29 mouse cellular contexts compared by ENCODE assay signal in the genomic region with DNA sequence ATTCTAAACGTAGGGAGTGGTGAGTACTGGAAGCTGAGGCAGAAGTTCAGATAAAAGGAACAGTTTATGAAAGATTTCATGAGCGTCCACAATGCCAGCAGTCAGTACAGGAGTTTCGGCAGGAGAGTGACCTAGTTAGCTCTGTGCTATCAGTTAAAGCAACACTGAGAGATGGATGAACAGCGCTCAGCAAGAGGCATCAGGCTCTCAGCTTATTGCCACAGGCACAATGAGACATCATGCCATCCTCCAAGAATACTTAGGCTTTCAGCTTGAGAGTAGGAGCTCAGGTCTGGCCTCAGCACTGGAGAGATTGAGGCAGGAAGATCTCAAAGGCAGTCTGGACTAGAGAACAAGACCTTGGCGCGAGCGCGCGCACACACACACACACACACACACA.
DNase-seq lines count a peak whose midpoint lies in the region; ATAC-seq and TF ChIP-seq lines count a peak whose summit lies in the region.
"Had no signal": no experiment of that assay in that cellular context is flagged by ENCODE, and none has a peak within 500 bp of the region (broad histone marks: within the 10 kb centered on the region; RNA-seq: fewer than 3 reads in every experiment).

No protein-coding gene starts in this region.

- no peaks in the 10 kb centered on the region for H3K27me3 ChIP-seq in neural tube, embryonic 11.5 days (ENCODE audit: control insufficient read depth, insufficient read depth, low read length)
- no peaks in the 10 kb centered on the region for H3K27me3 ChIP-seq in neural tube, embryonic 15.5 days (replicated peaks)
- H3K27me3 ChIP-seq: embryonic facial prominence, embryonic 15.5 days; forebrain, embryonic 12.5 days; hindbrain, embryonic 12.5 days; intestine, embryonic 15.5 days; limb, embryonic 15.5 days; liver, embryonic 13.5 days had no signal

- H3K27ac ChIP-seq in neural tube, embryonic 11.5 days (ENCODE audit: low read depth, low read length): 0 out of 2 replicates have a peak overlapping the region, but pooled peaks have one; percentile 9
- no peak overlapping the region for H3K27ac ChIP-seq in neural tube, embryonic 15.5 days (replicated peaks)
- peak overlapping the region; percentile 56; the same call in 1 of the 2 replicates for H3K27ac ChIP-seq in ES-E14 (ENCODE audit: insufficient read depth, low read depth, low read length, poor library complexity, severe bottlenecking)
- H3K27ac ChIP-seq: embryonic facial prominence, embryonic 10.5 days; embryonic facial prominence, embryonic 15.5 days; forebrain, embryonic 12.5 days; heart, embryonic 10.5 days; hindbrain, embryonic 12.5 days; hindbrain, postnatal 0 days; intestine, embryonic 15.5 days; layer of hippocampus, adult 2 months; limb, embryonic 15.5 days; liver, embryonic 13.5 days; macrophage had no signal

- in situ Hi-C loops in ES-E14 (cut with MboI; ENCODE audit: low sequenced_read_pairs in 2 of 2, unreplicated experiment in 2 of 2): loop anchor here in 1 of 2 experiments (10.0 kb wide), 1 partner anchor 165 kb away; no protein-coding TSS in a partner anchor

- no peaks in the 10 kb centered on the region for H3K9me3 ChIP-seq in neural tube, embryonic 11.5 days (ENCODE audit: control insufficient read depth, low read length)
- H3K9me3 ChIP-seq in neural tube, embryonic 15.5 days (replicated peaks): no peaks in the 10 kb centered on the region
- H3K9me3 ChIP-seq in ES-E14 (ENCODE audit: control insufficient read depth, insufficient read depth, low read depth, low read length): no peaks in the 10 kb centered on the region
- H3K9me3 ChIP-seq: embryonic facial prominence, embryonic 10.5 days; embryonic facial prominence, embryonic 15.5 days; forebrain, embryonic 12.5 days; heart, embryonic 10.5 days; hindbrain, embryonic 12.5 days; intestine, embryonic 15.5 days; limb, embryonic 15.5 days; liver, embryonic 13.5 days had no signal

- H3K4me1 ChIP-seq in neural tube, embryonic 11.5 days (ENCODE audit: control insufficient read depth, insufficient read depth, low read length): peaks cover 16% of the 10 kb centered on the region
- peaks cover 14% of the 10 kb centered on the region for H3K4me1 ChIP-seq in neural tube, embryonic 15.5 days
- peaks cover 9 to 24% of the 10 kb centered on the region in 2 experiments; a peak in 3 of 4 replicates for H3K4me1 ChIP-seq in ES-E14 (ENCODE audit: control insufficient read depth in 2 of 2, insufficient read depth in 2 of 2, low read length in 2 of 2, poor library complexity in 1 of 2)
- H3K4me1 ChIP-seq: embryonic facial prominence, embryonic 15.5 days had no signal

- H3K4me2 ChIP-seq in neural tube, embryonic 11.5 days (ENCODE audit: low read depth): no peak overlapping the region
- H3K4me2 ChIP-seq in neural tube, embryonic 15.5 days: no peak overlapping the region
- H3K4me2 ChIP-seq: embryonic facial prominence, embryonic 15.5 days; forebrain, embryonic 12.5 days; hindbrain, embryonic 12.5 days; intestine, embryonic 15.5 days; limb, embryonic 15.5 days; liver, embryonic 13.5 days had no signal

- WGBS in neural tube, embryonic 11.5 days: 95% methylated on average over 9 of the region's 9 CpGs
- 96% methylated on average over 9 of the region's 9 CpGs for WGBS in neural tube, embryonic 15.5 days

- no peak overlapping the region for H3K4me3 ChIP-seq in neural tube, embryonic 11.5 days (ENCODE audit: low read depth, low read length)
- no peak overlapping the region for H3K4me3 ChIP-seq in neural tube, embryonic 15.5 days (replicated peaks)
- H3K4me3 ChIP-seq in ES-E14 (ENCODE audit: insufficient read depth in 1 of 2, low read depth in 1 of 2, low read length in 2 of 2, poor library complexity in 1 of 2, severe bottlenecking in 1 of 2): peak overlapping the region; percentile 37 to 40
- H3K4me3 ChIP-seq: embryonic facial prominence, embryonic 10.5 days; embryonic facial prominence, embryonic 15.5 days; forebrain, embryonic 12.5 days; heart, embryonic 10.5 days; hindbrain, embryonic 12.5 days; intestine, embryonic 15.5 days; layer of hippocampus, adult 2 months; limb, embryonic 15.5 days; liver, embryonic 13.5 days had no signal

- no peak overlapping the region for H3K9ac ChIP-seq in neural tube, embryonic 11.5 days (ENCODE audit: low read length)
- H3K9ac ChIP-seq in neural tube, embryonic 15.5 days (replicated peaks): no peak overlapping the region
- H3K9ac ChIP-seq in ES-E14 (ENCODE audit: insufficient read depth, low read depth, low read length, poor library complexity, severe bottlenecking): peak overlapping the region; percentile 54
- H3K9ac ChIP-seq: embryonic facial prominence, embryonic 15.5 days; forebrain, embryonic 12.5 days; forebrain, postnatal 0 days; hindbrain, embryonic 12.5 days; intestine, embryonic 15.5 days; limb, embryonic 15.5 days; liver, embryonic 13.5 days had no signal

- no peaks in the 10 kb centered on the region for H3K36me3 ChIP-seq in neural tube, embryonic 11.5 days (ENCODE audit: control insufficient read depth, insufficient read depth, low read length)
- H3K36me3 ChIP-seq in neural tube, embryonic 15.5 days: no peaks in the 10 kb centered on the region
- no peaks in the 10 kb centered on the region for H3K36me3 ChIP-seq in ES-E14 (ENCODE audit: control insufficient read depth, insufficient read depth, low read length, poor library complexity, severe bottlenecking)
- H3K36me3 ChIP-seq: forebrain, embryonic 12.5 days; hindbrain, embryonic 12.5 days; intestine, embryonic 15.5 days; limb, embryonic 15.5 days; liver, embryonic 13.5 days had no signal

- DNase-seq in cerebellum, postnatal 36 days: no peak
- no peak for DNase-seq in neural tube, embryonic 11.5 days (ENCODE audit: low spot score)
- DNase-seq in ES-E14 (ENCODE audit: low read depth, low spot score): no peak
- no peak for DNase-seq in right cerebral cortex, postnatal 36 days (ENCODE audit: low spot score in 2 of 2)
- DNase-seq: cerebellum, adult 11-12 months; cerebellum, postnatal 10 days; forebrain, postnatal 0 days; gastrocnemius, postnatal 14 days; heart, postnatal 36 days; kidney, adult 2 months; kidney, postnatal 36 days; liver, embryonic 13.5 days; lung, adult 18-20 months; midbrain, embryonic 14.5 days; thymus, postnatal 4 days had no signal

- ATAC-seq in cerebellum, adult (ENCODE audit: insufficient number of reproducible peaks, low FRiP score, low TSS enrichment): peak; percentile 65; the same call in 1 of the 2 replicates
- no peak for ATAC-seq in neural tube, embryonic 11.5 days (ENCODE audit: insufficient read depth, low FRiP score, low TSS enrichment)
- no peak for ATAC-seq in neural tube, embryonic 15.5 days (ENCODE audit: low FRiP score)
- ATAC-seq in CD4-positive, CD25-positive, alpha-beta regulatory T cell, adult 4 months: no peak
- ATAC-seq: forebrain, postnatal 0 days; hindbrain, postnatal 0 days; intestine, embryonic 15.5 days; lung, postnatal 0 days had no signal

TF ChIP-seq in ES-E14, 5 proteins besides CTCF, POLR2A, EP300 and RAD21:
- TF ChIP-seq MAFK (IDR thresholded peaks at IDR 0.05; ENCODE audit: insufficient read depth, low read depth, low read length): no peak
- TF ChIP-seq CHD2 (IDR thresholded peaks at IDR 0.05; ENCODE audit: low read depth, low read length): no peak
- TF ChIP-seq HCFC1 (IDR thresholded peaks at IDR 0.05; ENCODE audit: borderline replicate concordance, insufficient read depth, low read length): no peak
- TF ChIP-seq ZNF384 (IDR thresholded peaks at IDR 0.05; ENCODE audit: low read depth, low read length): no peak
- TF ChIP-seq ZC3H11A (IDR thresholded peaks at IDR 0.05; ENCODE audit: borderline replicate concordance, low read depth, low read length): no peak
TF ChIP-seq in ES-E14: peak in this region for 0.

Comparison
In these comparisons a context has a peak if more than half of its experiments do, and no peak if none do; other contexts are left out.
1. H3K4me3 ChIP-seq: peak in ES-E14 (2 of 2); none in neural tube, embryonic 11.5 days (single experiment) and neural tube, embryonic 15.5 days (single experiment).